Mouse (Mus musculus) midbrain, embryonic 13.5 days (tissue): ENCODE results near the gene Yif1b. TPM values are rescaled to one million over a fixed set of nuclear protein-coding genes. Genes with fewer than 3 reads are reported as not detected.

Experiments
- ATAC-seq: fragments of 200-750 bp; cut with Nextera tagmentation; 2 replicates; pipeline ENCODE4 v1.8.0; 2017; ENCODE audit warnings: mild to moderate bottlenecking, moderate TSS enrichment, moderate library complexity
- H3K27ac ChIP-seq: fragments of 300-500 bp; sonication (generic); 2 replicates; pipeline ENCODE4 v1.5.1; 2015; ENCODE audit warnings: inconsistent platforms, mild to moderate bottlenecking, moderate library complexity
- H3K27me3 ChIP-seq: fragments of 300-500 bp; sonication (generic); 2 replicates; pipeline ENCODE4 v1.6.1; 2015; ENCODE audit warnings: mild to moderate bottlenecking, inconsistent platforms
- H3K36me3 ChIP-seq: fragments of 300-500 bp; sonication (generic); 2 replicates; pipeline ENCODE4 v1.6.1; 2015; ENCODE audit warnings: mild to moderate bottlenecking, inconsistent platforms
- H3K4me1 ChIP-seq: fragments of 300-500 bp; sonication (generic); replicated peaks from 2 replicates; pipeline ENCODE4 v1.6.1; 2015; ENCODE audit warnings: inconsistent platforms
- H3K4me2 ChIP-seq: fragments of 300-500 bp; sonication (generic); replicated peaks from 2 replicates; pipeline ENCODE4 v1.6.1; 2015; ENCODE audit warnings: moderate library complexity, mild to moderate bottlenecking, inconsistent platforms
- H3K4me3 ChIP-seq: fragments of 300-500 bp; sonication (generic); replicated peaks from 2 replicates; pipeline ENCODE4 v1.5.1; 2015; ENCODE audit warnings: mild to moderate bottlenecking, inconsistent platforms
- H3K9ac ChIP-seq: fragments of 300-500 bp; sonication (generic); replicated peaks from 2 replicates; pipeline ENCODE4 v1.6.1; 2015; ENCODE audit warnings: mild to moderate bottlenecking, inconsistent platforms
- H3K9me3 ChIP-seq: fragments of 300-500 bp; sonication (generic); 2 replicates; pipeline ENCODE4 v1.6.1; 2016; ENCODE audit warnings: mild to moderate bottlenecking, inconsistent platforms
- WGBS: fragments of 180-500 bp; shearing (Covaris S2); methylation state at CpG from one replicate; pipeline ENCODE4 v1.1.7; 2015; 5-methylcytosine and 5-hydroxymethylcytosine counted together
- polyA plus RNA-seq: library from polyadenylated mRNA; unstranded; fragments of >200 nt; fragmentation: Nextera tagmentation; extraction: Ambion mirVana; gene quantifications from 2 replicates; pipeline ENCODE4 v1.2.1, GENCODE M21; 2015

Gene Yif1b
- polyA plus RNA-seq, 1 experiment from 2014 or later, result 80.8 TPM

DNA sequence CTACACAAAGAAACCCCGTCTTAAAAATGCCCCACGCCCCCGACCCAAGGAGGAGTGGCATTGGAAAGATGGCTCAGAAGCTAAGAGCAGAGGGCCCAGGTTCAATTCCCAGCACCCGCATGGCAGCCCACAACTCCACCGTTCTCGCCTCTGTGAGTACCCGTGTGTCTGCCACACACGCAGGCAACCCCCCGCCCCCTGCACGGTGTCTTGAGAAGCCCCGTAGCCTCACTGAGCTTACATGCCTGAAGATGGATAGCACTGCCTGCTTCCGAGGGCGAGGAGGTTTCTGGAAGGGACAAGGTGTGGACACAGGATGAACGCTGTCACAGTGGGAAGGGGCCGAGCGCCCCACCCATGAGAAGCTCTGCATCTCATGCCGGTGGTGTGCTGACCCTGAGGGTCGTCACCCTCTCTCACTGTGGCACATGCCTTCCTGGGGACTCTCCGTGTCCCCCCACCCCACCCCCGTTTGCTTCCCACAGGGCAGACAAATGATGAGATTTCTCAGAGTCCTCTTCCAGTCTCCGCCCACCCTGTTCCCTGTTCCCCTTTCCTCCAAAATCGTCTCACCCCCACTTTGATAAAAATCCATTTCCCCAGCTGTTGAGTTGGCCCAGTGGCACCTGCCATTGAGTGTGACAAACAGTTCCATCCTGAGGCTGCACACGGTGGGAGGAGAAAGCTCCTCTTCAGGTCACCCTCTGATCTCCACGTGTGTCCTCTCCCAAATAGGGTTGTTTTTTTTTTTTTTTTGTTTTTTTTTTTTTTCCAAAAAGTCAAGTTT, 57.9 kb downstream of the Yif1b start:
- no peak overlapping the region for H3K9ac ChIP-seq
- H3K27me3 ChIP-seq, result no peaks in the 10 kb centered on the region
- no peaks in the 10 kb centered on the region for H3K36me3 ChIP-seq
- no peak overlapping the region for H3K4me2 ChIP-seq
- peaks cover 32% of the 10 kb centered on the region for H3K4me1 ChIP-seq
- 86% methylated on average over 24 of the region's 24 CpGs for WGBS
- no peak overlapping the region for H3K27ac ChIP-seq
- ATAC-seq, result no peak
- H3K4me3 ChIP-seq, result no peak overlapping the region
- H3K9me3 ChIP-seq, result no peaks in the 10 kb centered on the region

DNA sequence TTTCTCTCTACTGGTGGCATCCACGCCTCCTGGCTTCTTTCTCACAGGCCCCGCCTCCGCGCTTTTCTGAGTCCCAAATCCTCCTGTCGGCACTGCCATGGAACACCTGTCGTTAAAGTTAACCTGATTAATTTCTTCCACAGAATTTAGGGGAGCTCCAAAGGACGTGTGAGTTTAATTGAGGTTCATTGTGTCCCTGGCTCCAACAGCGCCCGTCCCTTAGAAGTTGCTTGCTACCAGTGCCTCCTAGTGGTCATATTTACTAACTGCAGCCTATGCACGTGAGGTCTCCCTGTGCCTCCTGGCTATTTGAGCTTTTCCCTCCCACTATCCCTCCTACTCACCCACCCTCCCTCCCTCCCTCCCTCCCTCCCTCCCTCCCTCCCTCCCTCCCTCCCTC, 58.9 kb downstream of the Yif1b start:
- no peak for ATAC-seq

More for the DNA sequence above, 58.9 kb downstream of the Yif1b start:
- Histone ChIP-seq H3K4me2 (no peak overlapping the region), H3K27me3 (no peaks in the 10 kb centered on the region), H3K36me3 (no peaks in the 10 kb centered on the region), H3K27ac (no peak overlapping the region), H3K9me3 (no peaks in the 10 kb centered on the region), H3K4me3 (no peak overlapping the region), H3K4me1 (peaks cover 23% of the 10 kb centered on the region), H3K9ac (no peak overlapping the region)
- 15% methylated on average over 10 of the region's 10 CpGs for WGBS

Other genes with a start within 250 kb of the Yif1b start
- gene Ryr1, start 113.2 kb upstream of the Yif1b start, polyA plus RNA-seq, result 8.5 and 9.0 TPM in 2 replicates
- 0.40 and 0.50 TPM in 2 replicates for gene Rasgrp4, start 103.5 kb upstream of the Yif1b start, polyA plus RNA-seq
- 17.5 and 18.4 TPM in 2 replicates for gene Fam98c, start 82.1 kb upstream of the Yif1b start, polyA plus RNA-seq
- 0.54 and 0.93 TPM in 2 replicates for gene Ggn, start 68.1 kb upstream of the Yif1b start, polyA plus RNA-seq
- gene Spred3, start 67.9 kb upstream of the Yif1b start, polyA plus RNA-seq, result 9.4 and 9.9 TPM in 2 replicates
- gene Psmd8, start 57.6 kb upstream of the Yif1b start, polyA plus RNA-seq, result 314 and 315 TPM in 2 replicates
- 2.0 and 3.3 TPM in 2 replicates for gene Catsperg1, start 24.3 kb upstream of the Yif1b start, polyA plus RNA-seq
- gene Kcnk6, start 5.8 kb upstream of the Yif1b start, polyA plus RNA-seq, result 0.17 and 0.30 TPM in 2 replicates
- gene 2200002D01Rik, start 10.1 kb downstream of the Yif1b start, polyA plus RNA-seq, result 0.92 and 2.0 TPM in 2 replicates
- gene Spint2, start 43.6 kb downstream of the Yif1b start, polyA plus RNA-seq, result 26.1 and 28.7 TPM in 2 replicates
- 7.9 and 8.1 TPM in 2 replicates for gene Ppp1r14a, start 51.0 kb downstream of the Yif1b start, polyA plus RNA-seq
- 201 and 213 TPM in 2 replicates for gene Dpf1, start 65.6 kb downstream of the Yif1b start, polyA plus RNA-seq